Mouse (Mus musculus) WW6 (cell line): ENCODE measurements around the gene Acads.
"Not testable (repeated sequence)": the region's sequence is repeated elsewhere in the genome, so short reads cannot be mapped to it uniquely, and the experiment has no call there.

ENCODE experiments used
- DNase-seq: peaks from one replicate; pipeline ENCODE4 v3.0.0-alpha.2; 2013; ENCODE audit warnings: low read depth, low spot score

Acads gene

GRCm38 (mm10) chr5:115073306-115073705, 45.8 kb downstream of the Acads start:
- DNase-seq: not testable (repeated sequence)

- DNase-seq: no peak
These were observed 47.0 kb downstream of the Acads start for GRCm38 (mm10) chr5:115072143-115072542.

GRCm38 (mm10) chr5:115071096-115071901, 47.8 kb downstream of the Acads start:
- DNase-seq: no peak

GRCm38 (mm10) chr5:115070457-115070856, 48.7 kb downstream of the Acads start:
- DNase-seq: no peak

- DNase-seq: no peak
These were observed 49.5 kb downstream of the Acads start for GRCm38 (mm10) chr5:115069611-115070010.

- no peak for DNase-seq
These were observed 50.3 kb downstream of the Acads start for GRCm38 (mm10) chr5:115068671-115069421.

GRCm38 (mm10) chr5:115066245-115066644, 52.9 kb downstream of the Acads start:
- no peak for DNase-seq

- no peak for DNase-seq
These were observed 55.8 kb downstream of the Acads start for GRCm38 (mm10) chr5:115063391-115063790.

GRCm38 (mm10) chr5:115062566-115062965, 56.6 kb downstream of the Acads start:
- DNase-seq: no peak

GRCm38 (mm10) chr5:115060977-115061376, 58.2 kb downstream of the Acads start:
- DNase-seq: no peak
